In genomic region chr10:84438049-84438422, GRCm38 (mm10) we compare ENCODE assay signal across 9 mouse cellular contexts. TPM values are rescaled to one million over a fixed set of nuclear protein-coding genes. Genes with fewer than 3 reads are reported as not detected.
DNase-seq lines count a peak whose midpoint lies in the region; ATAC-seq and TF ChIP-seq lines count a peak whose summit lies in the region.
"Had no signal": no experiment of that assay in that cellular context is flagged by ENCODE, and none has a peak within 500 bp of the region (broad histone marks: within the 10 kb centered on the region; RNA-seq: fewer than 3 reads in every experiment).

No protein-coding gene starts in this region.

- no peak overlapping the region for H3K4me3 ChIP-seq in E14TG2a.4 (replicated peaks; ENCODE audit: low read length)
- H3K4me3 ChIP-seq in forebrain, embryonic 15.5 days: peak overlapping the region; percentile 90
- peak overlapping the region; percentile 77 for H3K4me3 ChIP-seq in neural tube, embryonic 15.5 days (replicated peaks)

- peak overlapping the region; percentile 92 for H3K9ac ChIP-seq in forebrain, embryonic 15.5 days (replicated peaks)
- peak overlapping the region; percentile 81 for H3K9ac ChIP-seq in neural tube, embryonic 15.5 days (replicated peaks)

- peaks cover 34% of the 10 kb centered on the region for H3K27me3 ChIP-seq in E14TG2a.4 (ENCODE audit: insufficient read depth, low read length)
- H3K27me3 ChIP-seq in forebrain, embryonic 15.5 days: no peaks in the 10 kb centered on the region
- no peaks in the 10 kb centered on the region for H3K27me3 ChIP-seq in neural tube, embryonic 15.5 days (replicated peaks)

- H3K4me2 ChIP-seq in forebrain, embryonic 15.5 days (replicated peaks): peak overlapping the region; percentile 87
- peak overlapping the region; percentile 72 for H3K4me2 ChIP-seq in neural tube, embryonic 15.5 days

- no peaks in the 10 kb centered on the region for H3K36me3 ChIP-seq in E14TG2a.4 (ENCODE audit: insufficient read depth, low read length)
- H3K36me3 ChIP-seq in forebrain, embryonic 15.5 days: no peaks in the 10 kb centered on the region; the same call in 1 of the 2 replicates
- no peaks in the 10 kb centered on the region for H3K36me3 ChIP-seq in neural tube, embryonic 15.5 days

- TF ChIP-seq CTCF in E14TG2a.4 (conservative IDR thresholded peaks at IDR 0.05; ENCODE audit: low read length): peak; percentile 77

- WGBS in forebrain, embryonic 15.5 days: 2% methylated on average over 7 of the region's 7 CpGs
- under 1% methylated on average over 7 of the region's 7 CpGs for WGBS in neural tube, embryonic 15.5 days

- H3K27ac ChIP-seq in forebrain, embryonic 15.5 days (replicated peaks): peak overlapping the region; percentile 97
- peak overlapping the region; percentile 73 for H3K27ac ChIP-seq in neural tube, embryonic 15.5 days (replicated peaks)
- H3K27ac ChIP-seq: macrophage had no signal

- peak; percentile 78 for ATAC-seq in forebrain, embryonic 15.5 days (replicated peaks)
- ATAC-seq in neural tube, embryonic 15.5 days (ENCODE audit: low FRiP score): peak; percentile 64

- intact Hi-C loops in heart, postnatal 25 days (cut with DNase I): loop anchor here (2.0 to 10.0 kb wide), 5 partner anchors 47 to 621 kb away; no protein-coding TSS in a partner anchor

- DNase-seq in c-Kit-positive CD71-positive TER-119-positive erythroid progenitor cells, embryonic 14.5 days (ENCODE audit: low spot score): peak; percentile 60
- DNase-seq in heart, postnatal 25 days (ENCODE audit: low spot score): peak; percentile 87
- DNase-seq in layer of hippocampus, adult 11-12 months (ENCODE audit: low spot score): peak; percentile 99
- DNase-seq in lung, adult 18-20 months: peak; percentile 93 to 94
- DNase-seq in testis, postnatal 10 days (ENCODE audit: low spot score): peak; percentile 98

- no peaks in the 10 kb centered on the region for H3K9me3 ChIP-seq in E14TG2a.4 (ENCODE audit: low read length)
- H3K9me3 ChIP-seq in forebrain, embryonic 15.5 days: no peaks in the 10 kb centered on the region
- no peaks in the 10 kb centered on the region for H3K9me3 ChIP-seq in neural tube, embryonic 15.5 days (replicated peaks)

- peaks cover 56% of the 10 kb centered on the region for H3K4me1 ChIP-seq in E14TG2a.4 (replicated peaks; ENCODE audit: low read depth, low read length)
- peaks cover 67% of the 10 kb centered on the region for H3K4me1 ChIP-seq in forebrain, embryonic 15.5 days
- H3K4me1 ChIP-seq in neural tube, embryonic 15.5 days: peaks cover 78% of the 10 kb centered on the region

RNA-seq across cellular contexts. Expression of gene Nuak1, which starts 2.4 kb away (rescaled TPM):
- polyA plus RNA-seq in forebrain, embryonic 15.5 days (2015; fragmentation: Nextera tagmentation; extraction: Ambion mirVana): 11.6 and 12.6 TPM in 2 replicates
- total RNA-seq in heart, postnatal 25 days (2021): 10 to 100 TPM; 30.8 to 32.3 TPM
- polyA plus RNA-seq in neural tube, embryonic 15.5 days (2015; fragmentation: Nextera tagmentation; extraction: Ambion mirVana): 4.1 and 4.8 TPM in 2 replicates
